Mouse (Mus musculus): ENCODE results near the gene Arid3a.

DNA sequence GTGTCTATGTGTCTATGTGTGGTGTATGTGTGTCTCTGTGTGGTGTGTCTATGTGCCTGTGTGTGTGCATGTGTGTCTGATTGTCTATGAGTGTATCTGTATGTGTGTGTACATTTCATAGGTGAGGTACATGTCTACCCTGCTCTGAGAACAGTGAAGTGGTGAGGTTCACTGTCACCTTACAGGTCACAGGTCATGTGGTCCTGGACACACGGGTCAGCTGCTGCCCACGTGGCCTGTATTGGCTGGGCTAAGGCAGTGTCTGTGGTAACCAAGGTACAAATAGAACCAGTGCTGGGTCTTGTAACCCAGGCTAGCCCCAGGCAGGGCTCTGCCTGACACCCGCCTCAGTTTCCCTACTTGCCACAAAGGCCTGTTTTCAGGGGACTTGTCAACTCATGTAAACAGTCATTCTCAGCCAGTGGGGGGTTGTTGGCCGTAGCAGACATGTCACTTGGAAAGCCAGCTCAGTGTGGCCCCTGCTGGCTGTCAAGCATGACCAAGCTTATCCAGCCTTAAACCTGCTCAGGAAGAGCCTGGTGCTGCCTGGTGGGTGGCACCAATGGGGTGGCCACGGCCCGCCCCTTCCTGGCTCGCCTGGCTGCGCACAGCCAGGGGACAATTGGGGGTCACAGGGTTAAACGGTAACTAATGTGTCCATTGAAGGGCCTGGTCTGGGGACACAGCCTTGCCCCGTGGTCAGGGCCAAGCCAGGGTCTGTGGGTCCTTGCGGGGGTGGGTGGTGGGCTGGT lies 11.1 kb downstream of the Arid3a start:
- TF ChIP-seq CTCF (conservative IDR thresholded peaks at IDR 0.05; ENCODE audit: insufficient read depth, insufficient read length, low read depth, low read length): no peak
- no peak for TF ChIP-seq POLR2A (IDR thresholded peaks at IDR 0.05; ENCODE audit: low read depth, low read length)
